Mouse (Mus musculus): ENCODE measurements at regions not wholly inside any gene's neighbourhood (a gene's known extent, or its start where the extent isn't known, plus 50 kb on each side); places are given as distances from the start of the nearest gene placed in this dataset.

DNA sequence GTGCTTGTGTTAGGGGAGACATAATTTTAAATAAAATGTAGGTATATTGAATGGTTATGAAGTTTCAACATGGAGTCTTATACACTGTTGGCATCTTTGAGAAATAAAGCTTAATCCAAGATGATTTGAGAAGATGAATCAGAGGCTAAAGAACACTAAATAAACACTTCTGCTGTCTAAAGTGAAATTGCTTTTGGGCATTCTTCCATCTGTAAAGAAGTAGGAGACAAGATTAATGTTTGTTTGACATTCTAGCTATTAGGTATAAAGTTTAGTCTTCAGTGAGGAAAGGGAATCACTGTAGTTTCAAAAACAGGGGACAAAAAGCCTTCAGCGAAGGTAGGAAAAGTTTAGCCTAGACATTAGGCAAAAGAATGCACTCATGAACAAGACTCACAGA is 136.5 kb downstream of the Npr3 start:
- TF ChIP-seq CTCF (IDR thresholded peaks at IDR 0.05; ENCODE audit: low read depth), result no peak
- TF ChIP-seq EP300 (optimal IDR thresholded peaks at IDR 0.05), result no peak

Data from stomach, postnatal 0 days (tissue).